Mouse (Mus musculus): ENCODE measurements around the gene Fam129c. TPM values are rescaled to one million over a fixed set of nuclear protein-coding genes. Genes with fewer than 3 reads are reported as not detected.

The Fam129c gene
- polyA plus RNA-seq, 1 experiment from 2014 or later, result 4.3 TPM

DNA sequence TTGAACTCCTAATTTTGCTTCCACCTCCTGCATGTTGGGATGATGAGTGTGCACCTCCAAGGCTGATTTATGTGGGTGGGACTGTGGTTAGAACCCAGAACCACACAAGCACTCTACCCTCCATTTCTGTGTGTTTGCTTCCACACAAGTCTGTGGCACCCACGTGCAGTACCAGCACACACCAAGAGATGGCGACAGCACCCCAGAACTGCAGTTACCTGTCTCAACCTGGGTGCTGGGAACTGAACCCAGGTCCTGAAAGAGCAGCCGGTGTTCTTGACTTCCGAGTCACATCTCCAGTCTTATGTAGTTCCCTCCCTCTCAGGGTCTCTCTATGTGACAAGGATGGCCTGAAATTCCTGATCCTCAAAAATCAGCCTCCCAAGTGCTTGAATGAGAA lies 33.5 kb upstream of the Fam129c start:
- no peak for ATAC-seq (ENCODE audit: insufficient read depth, low FRiP score, low read depth)
- no peaks in the 10 kb centered on the region for H3K36me3 ChIP-seq
- no peak overlapping the region for H3K4me3 ChIP-seq (replicated peaks)
- peaks cover 26% of the 10 kb centered on the region for H3K27me3 ChIP-seq (replicated peaks)
- 88% methylated on average over 4 of the region's 4 CpGs for WGBS
- no peak overlapping the region for H3K4me2 ChIP-seq
- no peak overlapping the region for H3K27ac ChIP-seq
- H3K4me1 ChIP-seq, result peaks cover 15% of the 10 kb centered on the region
- no peaks in the 10 kb centered on the region for H3K9me3 ChIP-seq
- H3K9ac ChIP-seq, result no peak overlapping the region

DNA sequence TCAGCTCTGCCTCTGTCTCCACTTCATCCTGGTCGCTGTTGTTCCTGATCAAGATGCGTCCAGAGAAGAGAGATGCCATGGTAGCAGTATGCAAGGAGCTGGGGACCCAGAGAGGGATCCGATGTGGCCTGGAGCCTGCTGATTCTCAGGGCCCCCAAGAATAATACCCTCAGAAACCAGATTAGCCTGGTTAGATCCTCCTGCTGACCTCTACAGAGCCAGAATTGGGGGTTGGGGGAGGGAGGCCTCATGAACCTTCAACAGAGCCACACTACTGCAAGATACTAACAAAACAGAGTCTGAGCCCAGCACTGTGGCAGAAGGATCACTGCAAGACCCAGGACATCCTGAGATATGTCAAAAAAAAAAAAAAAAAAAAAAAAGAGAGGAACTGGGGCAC lies 30.9 kb upstream of the Fam129c start, which contains the start of gene Nxnl1:
Nxnl1 (minus strand) TSS at position 101 of the 400 bp plus-strand sequence.
- H3K36me3 ChIP-seq, result no peaks in the 10 kb centered on the region
- WGBS, result 73% methylated on average over 3 of the region's 3 CpGs

DNA sequence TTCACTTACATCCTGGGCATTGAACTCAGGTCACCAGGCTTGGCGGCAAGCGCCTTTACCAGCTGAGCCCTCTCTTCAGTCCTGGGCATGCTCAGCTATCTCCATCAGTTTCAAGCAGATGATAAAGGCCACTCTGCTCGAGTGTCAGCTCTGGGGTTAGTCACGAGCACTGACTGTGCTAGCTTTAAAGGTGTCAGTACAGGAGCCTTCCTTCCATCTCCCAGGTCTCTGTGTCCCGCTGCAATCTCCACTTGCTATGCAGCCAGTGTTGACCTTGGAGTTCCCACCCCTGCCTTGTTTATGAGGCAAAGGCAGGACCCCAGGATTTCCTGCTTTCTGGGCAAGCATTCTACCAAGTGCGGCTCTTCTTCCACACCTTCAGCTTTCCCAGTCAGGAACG lies 29.9 kb upstream of the Fam129c start:
- Histone ChIP-seq H3K4me3 (replicated peaks) (no peak overlapping the region), H3K27me3 (replicated peaks) (peaks cover 1% of the 10 kb centered on the region; the same call in 1 of the 2 replicates), H3K9me3 (no peaks in the 10 kb centered on the region), H3K27ac (no peak overlapping the region), H3K9ac (no peak overlapping the region), H3K4me2 (no peak overlapping the region), H3K4me1 (peaks cover 23% of the 10 kb centered on the region), H3K36me3 (no peaks in the 10 kb centered on the region)
- 73% methylated on average over 7 of the region's 7 CpGs for WGBS
- ATAC-seq (ENCODE audit: insufficient read depth, low FRiP score, low read depth), result no peak

More for the DNA sequence above, 30.9 kb upstream of the Fam129c start, which contains the start of gene Nxnl1:
- no peaks in the 10 kb centered on the region for H3K9me3 ChIP-seq
- ATAC-seq (ENCODE audit: insufficient read depth, low FRiP score, low read depth), result no peak
- peaks cover 9% of the 10 kb centered on the region; the same call in 1 of the 2 replicates for H3K27me3 ChIP-seq (replicated peaks)
- H3K4me1 ChIP-seq, result peaks cover 26% of the 10 kb centered on the region
- H3K4me2 ChIP-seq, result no peak within 1 kb of the TSS
- no peak within 1 kb of the TSS for H3K27ac ChIP-seq
- H3K9ac ChIP-seq, result no peak within 1 kb of the TSS
- H3K4me3 ChIP-seq (replicated peaks), result no peak within 1 kb of the TSS

DNA sequence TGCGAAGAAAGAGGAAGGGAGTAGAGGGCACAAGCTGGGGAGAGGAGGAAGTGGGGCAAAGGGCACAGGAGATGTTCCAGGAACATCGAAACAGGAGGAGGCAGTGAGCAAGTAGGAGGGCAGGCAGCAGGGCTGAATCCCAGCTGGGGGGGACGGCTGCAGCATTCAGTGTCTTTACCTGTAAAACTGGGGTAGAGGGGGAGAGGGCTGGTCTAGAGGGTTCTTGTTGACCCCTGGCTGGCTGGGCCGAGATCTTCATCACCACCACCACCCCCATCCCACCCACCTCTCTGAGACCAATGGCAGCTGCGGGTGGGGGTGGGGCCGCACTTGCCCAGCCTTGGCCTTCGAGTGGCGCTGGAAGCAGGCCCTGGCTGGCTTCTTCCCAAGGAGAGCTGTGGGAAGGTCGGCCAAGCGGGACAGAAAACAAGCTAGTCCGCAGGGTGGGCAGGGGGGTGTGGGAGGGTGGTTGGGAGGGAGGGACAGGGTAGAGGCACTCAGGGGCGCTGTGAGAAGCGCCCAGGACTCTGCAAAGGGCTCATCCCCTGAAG lies 29.0 kb upstream of the Fam129c start, which contains the start of gene Slc27a1:
Slc27a1 (plus strand) TSS at position 496 of the 551 bp plus-strand sequence.
- ATAC-seq (ENCODE audit: insufficient read depth, low FRiP score, low read depth), result no peak
- 21% methylated on average over 13 of the region's 13 CpGs for WGBS
- Histone ChIP-seq H3K27me3 (replicated peaks) (no peaks in the 10 kb centered on the region), H3K9me3 (no peaks in the 10 kb centered on the region), H3K27ac (peak within 1 kb of the TSS; percentile 94), H3K36me3 (no peaks in the 10 kb centered on the region), H3K4me3 (replicated peaks) (peak within 1 kb of the TSS; percentile 67), H3K4me1 (peaks cover 17% of the 10 kb centered on the region), H3K9ac (peak within 1 kb of the TSS; percentile 10; the same call in 1 of the 2 replicates), H3K4me2 (peak within 1 kb of the TSS; percentile 88)

DNA sequence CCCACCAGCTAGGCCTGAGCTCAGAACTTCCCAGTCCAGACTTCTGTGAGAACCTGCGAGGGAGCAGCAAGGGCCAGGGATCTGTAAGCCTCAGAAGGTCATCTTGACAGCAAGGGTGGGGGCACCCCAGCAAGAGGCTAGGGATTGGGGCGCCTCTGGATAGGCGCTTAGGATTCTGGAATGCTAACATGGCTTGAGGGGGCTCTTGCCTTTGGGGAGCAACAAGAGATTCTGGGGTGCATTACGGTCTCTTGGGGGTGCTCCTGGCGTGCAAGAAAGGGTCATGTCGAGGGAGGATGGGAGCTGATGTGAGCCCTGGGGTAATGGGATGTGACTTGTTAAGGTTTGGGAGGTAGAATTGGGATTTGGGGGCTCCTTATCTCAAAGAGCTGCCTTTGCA lies 28.5 kb upstream of the Fam129c start:
- H3K4me1 ChIP-seq, result peaks cover 17% of the 10 kb centered on the region
- WGBS, result 32% methylated on average over 6 of the region's 6 CpGs
- H3K27me3 ChIP-seq (replicated peaks), result no peaks in the 10 kb centered on the region
- no peaks in the 10 kb centered on the region for H3K9me3 ChIP-seq
- ATAC-seq (ENCODE audit: insufficient read depth, low FRiP score, low read depth), result no peak
- peak overlapping the region; percentile 67 for H3K4me3 ChIP-seq (replicated peaks)
- no peaks in the 10 kb centered on the region for H3K36me3 ChIP-seq
- H3K27ac ChIP-seq, result peak overlapping the region; percentile 94
- peak overlapping the region; percentile 88 for H3K4me2 ChIP-seq
- 0 out of 2 replicates have a peak overlapping the region, but pooled peaks have one; percentile 10 for H3K9ac ChIP-seq

DNA sequence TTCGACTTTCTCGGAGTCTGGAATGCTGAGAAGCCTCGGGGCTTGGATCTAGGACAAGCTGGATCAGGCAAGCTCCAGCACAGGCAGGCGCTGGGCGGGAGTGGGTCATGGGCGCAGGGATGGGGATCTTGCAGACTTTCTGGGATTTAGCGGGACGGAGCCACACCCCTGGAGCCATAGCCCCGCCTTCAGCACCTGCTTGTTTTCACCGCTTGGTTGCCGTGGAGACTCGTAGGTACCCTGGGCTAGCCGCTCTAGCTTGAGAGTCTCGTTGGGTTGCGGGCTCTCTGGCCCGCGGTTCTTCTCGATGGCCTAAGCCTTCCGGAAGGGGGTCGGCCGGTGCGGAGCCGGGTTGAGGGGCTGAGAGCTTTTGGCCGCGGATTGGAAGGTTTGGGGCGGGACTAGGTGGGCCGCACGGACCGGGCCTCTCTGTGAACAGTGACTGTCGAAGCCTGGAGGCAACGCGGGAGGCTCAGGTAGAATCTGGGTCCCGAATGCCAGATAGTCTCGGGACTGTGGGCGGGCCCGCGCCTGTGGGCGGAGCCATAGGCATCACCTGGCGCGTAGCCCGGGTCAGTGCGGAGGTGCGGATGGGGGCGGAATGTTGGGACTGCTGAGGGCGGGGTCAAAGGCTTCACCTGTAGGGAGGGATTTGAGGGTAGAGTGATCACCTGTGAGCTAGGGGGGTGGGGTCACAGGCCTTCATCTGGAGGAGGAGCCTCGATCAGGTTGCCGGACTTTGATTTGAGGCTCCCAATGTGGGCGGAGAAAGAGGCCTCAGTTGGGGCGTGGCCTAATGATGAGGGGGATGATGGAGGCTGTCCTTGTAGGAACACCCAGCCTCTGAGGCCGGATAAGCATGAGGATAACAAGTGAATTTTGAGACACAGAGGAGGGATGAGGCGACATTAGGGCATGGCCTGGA lies 27.8 kb upstream of the Fam129c start:
- H3K4me3 ChIP-seq (replicated peaks), result peak overlapping the region; percentile 67
- peak overlapping the region; percentile 94 for H3K27ac ChIP-seq
- no peaks in the 10 kb centered on the region for H3K36me3 ChIP-seq
- peak overlapping the region; percentile 88 for H3K4me2 ChIP-seq
- H3K9ac ChIP-seq, result peak overlapping the region; percentile 10; the same call in 1 of the 2 replicates
- H3K9me3 ChIP-seq, result no peaks in the 10 kb centered on the region
- H3K27me3 ChIP-seq (replicated peaks), result no peaks in the 10 kb centered on the region
- under 1% methylated on average over 51 of the region's 51 CpGs for WGBS
- peak; percentile 74 for ATAC-seq (ENCODE audit: insufficient read depth, low FRiP score, low read depth)
- H3K4me1 ChIP-seq, result peaks cover 17% of the 10 kb centered on the region

DNA sequence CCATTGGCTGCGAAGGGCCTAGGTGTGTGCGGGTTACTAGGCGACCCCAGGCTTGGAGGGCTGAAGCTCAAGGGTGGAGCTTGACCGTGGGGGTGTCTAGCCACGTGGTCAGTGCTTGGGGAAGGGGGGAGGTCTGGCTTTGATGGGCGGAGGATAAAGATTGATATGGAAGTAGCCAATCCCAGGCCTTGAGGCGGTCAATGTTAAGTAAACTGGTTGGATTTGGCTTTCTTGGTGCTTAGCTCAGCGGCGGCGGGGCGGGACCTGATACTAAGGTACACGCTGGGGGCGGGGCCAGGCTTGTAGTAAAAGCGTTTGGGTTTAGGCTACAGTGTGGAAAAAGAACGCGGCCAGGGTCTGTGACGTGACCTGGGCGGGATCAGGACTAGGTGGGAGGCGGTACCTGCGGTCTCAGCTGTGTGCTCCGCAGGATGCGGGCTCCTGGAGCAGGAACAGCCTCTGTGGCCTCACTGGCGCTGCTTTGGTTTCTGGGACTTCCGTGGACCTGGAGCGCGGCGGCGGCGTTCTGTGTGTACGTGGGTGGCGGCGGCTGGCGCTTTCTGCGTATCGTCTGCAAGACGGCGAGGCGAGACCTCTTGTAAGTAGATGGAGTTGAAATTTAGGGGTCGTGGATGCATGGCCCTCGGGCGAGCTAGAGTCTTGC lies 27.0 kb upstream of the Fam129c start:
- H3K36me3 ChIP-seq, result no peaks in the 10 kb centered on the region
- peak overlapping the region; percentile 47 for H3K9ac ChIP-seq
- H3K4me3 ChIP-seq (replicated peaks), result peak overlapping the region; percentile 67
- ATAC-seq (ENCODE audit: insufficient read depth, low FRiP score, low read depth), result peak; percentile 91
- WGBS, result under 1% methylated on average over 41 of the region's 41 CpGs
- H3K4me2 ChIP-seq, result peak overlapping the region; percentile 88
- H3K4me1 ChIP-seq, result peaks cover 17% of the 10 kb centered on the region
- no peaks in the 10 kb centered on the region for H3K9me3 ChIP-seq
- H3K27me3 ChIP-seq (replicated peaks), result no peaks in the 10 kb centered on the region
- H3K27ac ChIP-seq, result peak overlapping the region; percentile 94

DNA sequence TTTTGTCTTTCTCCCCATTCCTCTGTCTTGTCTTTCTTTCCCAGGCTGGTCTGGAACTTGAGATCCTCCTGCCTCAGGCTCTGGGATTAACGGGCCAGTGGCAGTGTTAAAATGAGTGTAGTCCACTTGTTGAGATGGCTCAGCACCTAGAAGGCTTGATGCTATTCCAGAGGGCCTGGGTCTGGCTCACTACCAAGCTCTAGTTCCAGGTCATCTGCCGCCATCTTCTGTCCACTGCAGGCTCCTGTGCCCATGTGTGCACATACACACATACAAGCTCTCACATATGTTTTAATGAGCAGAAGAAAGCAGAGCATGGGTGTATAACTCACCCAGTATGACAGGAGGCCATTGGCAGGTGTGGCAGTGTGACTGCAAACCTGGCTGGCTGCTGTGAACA lies 25.4 kb upstream of the Fam129c start:
- 0 out of 2 replicates have a peak overlapping the region, but pooled peaks have one; percentile 52 for H3K27ac ChIP-seq
- H3K4me2 ChIP-seq, result no peak overlapping the region
- no peak overlapping the region for H3K4me3 ChIP-seq (replicated peaks)
- no peak for ATAC-seq (ENCODE audit: insufficient read depth, low FRiP score, low read depth)
- no peaks in the 10 kb centered on the region for H3K36me3 ChIP-seq
- H3K9me3 ChIP-seq, result no peaks in the 10 kb centered on the region
- H3K4me1 ChIP-seq, result peaks cover 17% of the 10 kb centered on the region
- H3K27me3 ChIP-seq (replicated peaks), result no peaks in the 10 kb centered on the region
- H3K9ac ChIP-seq, result no peak overlapping the region
- 86% methylated on average over 2 of the region's 2 CpGs for WGBS

DNA sequence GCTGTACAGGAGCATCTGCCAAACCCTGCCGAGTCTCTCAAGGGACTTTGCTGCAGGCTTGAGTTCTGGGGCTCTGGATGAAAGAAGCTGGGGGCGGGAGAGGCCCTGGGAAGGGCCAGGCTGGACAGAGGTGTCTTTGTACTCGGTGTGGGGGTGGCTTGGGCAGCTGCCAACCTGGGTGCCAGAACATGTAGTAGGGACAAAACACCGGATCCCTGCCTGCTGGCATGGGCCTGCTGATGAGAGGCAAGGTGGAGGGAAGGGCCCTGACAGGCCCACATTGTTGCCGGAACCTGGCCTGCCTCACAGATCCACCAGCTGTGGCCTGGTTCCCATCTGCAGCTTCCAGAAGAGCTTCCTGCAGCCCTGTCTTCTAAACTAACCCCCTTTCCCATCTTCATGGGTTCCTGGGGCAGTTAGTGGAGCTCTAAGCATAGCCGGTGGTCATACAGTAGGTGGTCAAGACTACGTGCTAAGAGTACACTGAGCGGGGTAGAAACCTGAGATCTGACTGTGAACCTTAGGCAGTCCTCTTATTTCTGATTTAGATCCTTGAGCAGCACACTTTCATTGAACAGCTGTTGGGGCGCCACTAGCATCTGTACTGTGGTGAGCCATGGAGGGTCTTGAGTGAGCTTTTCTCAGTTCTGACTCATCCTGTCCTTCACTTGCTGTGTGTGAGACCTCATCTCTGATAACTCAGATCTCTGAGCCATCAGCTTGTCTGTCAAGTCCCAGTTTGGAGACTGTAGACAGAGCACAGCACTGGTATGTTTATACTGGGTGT lies 24.4 kb upstream of the Fam129c start:
- WGBS, result 63% methylated on average over 9 of the region's 9 CpGs
- ATAC-seq (ENCODE audit: insufficient read depth, low FRiP score, low read depth), result no peak
- Histone ChIP-seq H3K4me3 (replicated peaks) (no peak overlapping the region), H3K27ac (peak overlapping the region; percentile 52), H3K4me1 (peaks cover 17% of the 10 kb centered on the region), H3K9ac (no peak overlapping the region), H3K36me3 (no peaks in the 10 kb centered on the region), H3K4me2 (no peak overlapping the region), H3K27me3 (replicated peaks) (no peaks in the 10 kb centered on the region), H3K9me3 (no peaks in the 10 kb centered on the region)

DNA sequence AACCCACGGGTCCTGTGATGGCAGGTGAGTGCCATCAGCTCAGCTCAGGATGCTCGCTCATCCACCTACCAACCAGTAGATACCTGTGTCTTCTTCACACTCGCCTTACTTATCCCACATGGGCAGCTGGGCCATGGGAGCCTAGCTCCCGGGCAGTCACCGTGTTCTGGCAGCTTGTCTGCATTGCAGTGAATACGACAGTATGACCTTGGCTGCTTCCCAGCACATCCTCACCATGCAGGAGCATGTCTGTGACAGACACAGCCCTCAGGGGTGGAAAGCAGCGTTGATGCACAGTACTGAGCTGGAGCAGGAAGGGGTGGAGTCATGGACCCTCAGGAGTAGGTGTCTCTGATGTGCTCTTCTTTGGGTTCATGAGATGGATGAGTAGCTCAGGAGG lies 23.0 kb upstream of the Fam129c start:
- 70% methylated on average over 7 of the region's 7 CpGs for WGBS
- Histone ChIP-seq H3K9me3 (no peaks in the 10 kb centered on the region), H3K4me3 (replicated peaks) (no peak overlapping the region), H3K4me1 (peaks cover 7% of the 10 kb centered on the region; the same call in 1 of the 2 replicates), H3K4me2 (no peak overlapping the region), H3K27me3 (replicated peaks) (no peaks in the 10 kb centered on the region), H3K36me3 (no peaks in the 10 kb centered on the region), H3K9ac (no peak overlapping the region), H3K27ac (no peak overlapping the region)
- no peak for ATAC-seq (ENCODE audit: insufficient read depth, low FRiP score, low read depth)

DNA sequence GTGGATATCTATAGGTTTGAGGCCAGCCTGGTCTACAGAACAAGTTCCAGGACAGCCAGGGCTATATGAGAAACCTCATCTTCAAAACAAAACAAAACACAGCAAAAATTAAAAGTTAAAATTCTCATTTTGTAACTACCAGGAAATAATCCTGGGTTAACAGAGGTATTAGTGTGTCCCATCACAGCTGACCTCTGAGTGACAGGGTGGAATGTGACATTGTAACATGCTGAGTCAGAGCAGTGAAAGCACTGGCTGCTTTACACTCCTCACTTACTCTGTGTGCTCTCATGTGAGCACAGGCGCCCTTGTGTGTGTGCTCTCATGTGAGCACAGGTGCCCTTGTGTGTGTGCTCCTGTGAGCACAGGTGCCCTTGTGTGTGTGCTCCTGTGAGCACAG lies 22.4 kb upstream of the Fam129c start:
- no peak overlapping the region for H3K4me3 ChIP-seq (replicated peaks)
- no peaks in the 10 kb centered on the region for H3K27me3 ChIP-seq (replicated peaks)
- peaks cover 7% of the 10 kb centered on the region; the same call in 1 of the 2 replicates for H3K4me1 ChIP-seq
- no peak overlapping the region for H3K27ac ChIP-seq
- no peak overlapping the region for H3K9ac ChIP-seq
- no peaks in the 10 kb centered on the region for H3K36me3 ChIP-seq
- H3K9me3 ChIP-seq, result no peaks in the 10 kb centered on the region
- H3K4me2 ChIP-seq, result no peak overlapping the region
- 57% methylated on average over 1 of the region's 1 CpGs for WGBS
- no peak for ATAC-seq (ENCODE audit: insufficient read depth, low FRiP score, low read depth)

Data from stomach, embryonic 15.5 days (tissue).